In genomic region chr5:109844753-109845186, GRCm38 (mm10) we compare ENCODE assay signal across 8 mouse cellular contexts.
A peak's percentile ranks its signal among the peaks of the same experiment; 100 is the strongest.
DNase-seq lines count a peak whose midpoint lies in the region; ATAC-seq and TF ChIP-seq lines count a peak whose summit lies in the region.

No protein-coding gene starts in this region.

- no peaks in the 10 kb centered on the region for H3K27me3 ChIP-seq in lung, embryonic 14.5 days (ENCODE audit: insufficient read depth, low read length)
- no peaks in the 10 kb centered on the region for H3K27me3 ChIP-seq in neural tube, embryonic 15.5 days (replicated peaks)

- peak overlapping the region; percentile 42 for H3K4me3 ChIP-seq in lung, embryonic 14.5 days (ENCODE audit: low read depth, low read length)
- H3K4me3 ChIP-seq in neural tube, embryonic 15.5 days (replicated peaks), result peak overlapping the region; percentile 40

- ATAC-seq in lung, embryonic 14.5 days (ENCODE audit: insufficient read depth), result peak; percentile 95
- ATAC-seq in neural tube, embryonic 15.5 days (ENCODE audit: low FRiP score), result peak; percentile 59

- H3K9ac ChIP-seq in lung, embryonic 14.5 days, result peak overlapping the region; percentile 53
- H3K9ac ChIP-seq in neural tube, embryonic 15.5 days (replicated peaks), result peak overlapping the region; percentile 37

- peak overlapping the region; percentile 59 for H3K4me2 ChIP-seq in lung, embryonic 14.5 days
- H3K4me2 ChIP-seq in neural tube, embryonic 15.5 days, result peak overlapping the region; percentile 60

- H3K4me1 ChIP-seq in lung, embryonic 14.5 days (ENCODE audit: insufficient read depth), result no peaks in the 10 kb centered on the region
- H3K4me1 ChIP-seq in neural tube, embryonic 15.5 days, result peaks cover 7% of the 10 kb centered on the region

- H3K9me3 ChIP-seq in lung, embryonic 14.5 days (ENCODE audit: low read depth, low read length), result no peaks in the 10 kb centered on the region
- no peaks in the 10 kb centered on the region for H3K9me3 ChIP-seq in neural tube, embryonic 15.5 days (replicated peaks)

- DNase-seq in MEL-GATA-1-ER (ENCODE audit: extremely low read depth, low read depth), result peak; percentile 81
- DNase-seq in c-Kit-positive CD71-positive TER-119-negative erythroid progenitor cells, embryonic 14.5 days (ENCODE audit: low read depth), result peak; percentile 45
- peak; percentile 44 to 62 for DNase-seq in heart, adult 18-20 months
- DNase-seq in kidney, adult 11 months, result peak; percentile 35
- peak; percentile 80 for DNase-seq in lung, embryonic 14.5 days
- DNase-seq in thymus, postnatal 36 days, result peak; percentile 60 to 64
- DNase-seq in right cerebral cortex, postnatal 14 days, result no peak

- H3K36me3 ChIP-seq in lung, embryonic 14.5 days (ENCODE audit: insufficient read depth), result no peaks in the 10 kb centered on the region
- no peaks in the 10 kb centered on the region for H3K36me3 ChIP-seq in neural tube, embryonic 15.5 days

- no peak overlapping the region for H3K27ac ChIP-seq in lung, embryonic 14.5 days (ENCODE audit: low read depth)
- H3K27ac ChIP-seq in neural tube, embryonic 15.5 days (replicated peaks), result no peak overlapping the region

- TF ChIP-seq CTCF in lung, embryonic 14.5 days (IDR thresholded peaks at IDR 0.05; ENCODE audit: low read depth), result no peak

- 3% methylated on average over 15 of the region's 15 CpGs for WGBS in lung, embryonic 14.5 days
- 7% methylated on average over 15 of the region's 15 CpGs for WGBS in neural tube, embryonic 15.5 days
